Mouse (Mus musculus): ENCODE results near the gene Stab1. TPM values are rescaled to one million over a fixed set of nuclear protein-coding genes. Genes with fewer than 3 reads are reported as not detected.

Gene Stab1
- polyA plus RNA-seq, 1 experiment from 2014 or later: 21.8 TPM

DNA sequence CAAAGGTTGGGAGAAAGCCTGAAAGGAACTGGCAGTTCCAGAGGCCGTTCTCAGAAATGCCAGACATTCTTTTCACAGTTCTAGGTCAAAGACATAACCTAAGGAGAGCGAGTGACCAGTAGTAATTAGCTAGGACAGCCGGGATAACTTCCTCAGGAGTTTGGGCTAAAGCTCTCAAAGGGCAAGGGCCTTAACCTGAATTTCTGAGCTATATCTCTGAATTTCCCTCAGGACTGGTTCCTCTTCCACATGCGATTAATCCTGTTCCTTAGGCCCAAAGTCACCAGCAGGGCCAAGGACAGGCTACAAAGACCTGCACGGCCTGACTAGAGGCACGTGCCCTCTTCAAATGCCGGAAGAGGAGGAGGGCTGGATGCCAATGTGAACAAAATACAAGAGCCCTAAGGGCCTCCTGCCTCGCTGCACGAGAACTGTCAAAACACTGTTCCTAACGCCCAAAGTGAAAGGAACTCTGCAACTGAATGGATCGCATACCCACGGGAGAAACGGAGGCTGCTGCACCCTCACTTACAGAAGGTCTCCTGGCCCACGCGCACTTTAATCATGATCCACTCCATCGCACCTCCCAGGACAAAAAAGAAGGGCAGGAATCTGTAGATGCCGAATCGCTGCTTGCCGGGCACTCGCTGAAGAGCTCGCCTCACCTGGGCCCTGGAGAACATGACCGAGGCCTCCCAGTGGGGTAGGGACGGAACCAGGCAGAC lies 40.2 kb downstream of the Stab1 start:
- peak; percentile 71 for DNase-seq (ENCODE audit: low spot score)

GRCm38 (mm10) chr14:31126826-31127225 lies 41.6 kb downstream of the Stab1 start:
- 95% methylated on average over 8 of the region's 8 CpGs for WGBS

More for the DNA sequence above, 40.2 kb downstream of the Stab1 start:
- ATAC-seq: peak; percentile 13; the same call in 1 of the 2 replicates
- Histone ChIP-seq H3K27ac (ENCODE audit: low read depth, low read length) (peak overlapping the region; percentile 50; the same call in 1 of the 2 replicates), H3K4me3 (ENCODE audit: low read depth, low read length) (peak overlapping the region; percentile 67), H3K9ac (ENCODE audit: low read length) (peak overlapping the region; percentile 72), H3K4me2 (ENCODE audit: low read length) (peak overlapping the region; percentile 62), H3K9me3 (replicated peaks; ENCODE audit: control insufficient read depth, low read length) (no peaks in the 10 kb centered on the region), H3K36me3 (ENCODE audit: control insufficient read depth, insufficient read depth, low read length) (peaks cover 2% of the 10 kb centered on the region), H3K27me3 (replicated peaks; ENCODE audit: control insufficient read depth, insufficient read depth, low read length) (no peaks in the 10 kb centered on the region), H3K4me1 (ENCODE audit: control insufficient read depth, insufficient read depth, low read length) (peaks cover 31% of the 10 kb centered on the region)
- 1% methylated on average over 23 of the region's 23 CpGs for WGBS

DNA sequence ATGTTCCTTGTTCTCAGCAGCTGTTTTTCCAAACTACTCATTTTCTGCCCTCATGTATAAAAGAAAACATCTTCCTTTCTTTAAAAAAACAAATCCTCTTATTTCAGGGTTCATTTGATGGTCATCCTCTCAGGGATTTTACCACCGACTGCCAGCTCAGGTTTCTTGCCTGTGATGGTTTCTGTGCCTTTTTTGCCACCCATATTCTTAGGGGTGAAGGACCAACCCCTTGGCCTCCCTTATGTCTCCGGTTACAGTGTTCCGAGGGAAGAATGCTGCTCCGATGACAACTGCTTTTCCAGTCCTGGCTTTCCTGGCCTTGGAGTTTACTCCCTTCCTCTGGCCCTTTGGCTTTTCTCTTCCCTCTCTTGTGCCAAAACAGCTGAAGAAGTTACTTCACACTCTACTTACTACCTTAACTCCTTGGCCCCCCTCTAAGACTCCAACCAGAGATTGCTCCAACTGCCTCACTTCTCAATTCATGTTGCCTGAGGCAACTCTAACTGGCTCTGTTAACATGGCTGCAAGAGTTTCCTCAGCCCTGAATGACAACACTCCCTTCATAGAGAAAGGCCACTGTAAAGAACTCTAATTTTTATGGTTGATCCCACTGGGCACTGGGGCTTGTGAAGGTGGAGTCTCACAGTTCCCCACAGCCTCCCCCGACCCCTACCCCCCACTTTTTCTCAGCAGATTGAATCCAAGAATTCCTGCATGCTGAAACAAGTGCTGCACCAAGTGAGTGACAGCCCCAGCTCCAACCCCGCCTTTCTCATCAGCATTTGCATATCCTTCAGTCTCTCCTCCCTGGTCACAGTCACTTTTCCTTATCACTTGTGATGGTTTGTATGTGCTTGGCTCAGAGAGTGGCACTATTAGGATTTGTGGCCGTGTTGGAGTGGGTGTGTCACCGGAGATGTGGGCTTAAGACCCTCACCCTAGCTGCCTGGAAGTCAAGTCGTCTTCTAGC lies 43.0 kb downstream of the Stab1 start:
- no peaks in the 10 kb centered on the region for H3K27me3 ChIP-seq (replicated peaks; ENCODE audit: control insufficient read depth, insufficient read depth, low read length)
- ATAC-seq (no peak), DNase-seq (ENCODE audit: low spot score) (peak; percentile 4)
- WGBS: 73% methylated on average over 9 of the region's 9 CpGs
- no peaks in the 10 kb centered on the region for H3K9me3 ChIP-seq (replicated peaks; ENCODE audit: control insufficient read depth, low read length)
- no peak overlapping the region for H3K4me3 ChIP-seq (ENCODE audit: low read depth, low read length)
- no peak overlapping the region for H3K27ac ChIP-seq (ENCODE audit: low read depth, low read length)
- H3K36me3 ChIP-seq (ENCODE audit: control insufficient read depth, insufficient read depth, low read length): peaks cover 21% of the 10 kb centered on the region
- H3K9ac ChIP-seq (ENCODE audit: low read length): no peak overlapping the region
- peaks cover 14% of the 10 kb centered on the region; the same call in 1 of the 2 replicates for H3K4me1 ChIP-seq (ENCODE audit: control insufficient read depth, insufficient read depth, low read length)
- no peak overlapping the region for H3K4me2 ChIP-seq (ENCODE audit: low read length)

More at GRCm38 (mm10) chr14:31126826-31127225, 41.6 kb downstream of the Stab1 start:
- Histone ChIP-seq H3K27me3 (replicated peaks; ENCODE audit: control insufficient read depth, insufficient read depth, low read length) (no peaks in the 10 kb centered on the region), H3K9me3 (replicated peaks; ENCODE audit: control insufficient read depth, low read length) (no peaks in the 10 kb centered on the region), H3K4me2 (ENCODE audit: low read length) (no peak overlapping the region; the same call in 1 of the 2 replicates), H3K9ac (ENCODE audit: low read length) (no peak overlapping the region), H3K4me1 (ENCODE audit: control insufficient read depth, insufficient read depth, low read length) (peaks cover 17% of the 10 kb centered on the region), H3K36me3 (ENCODE audit: control insufficient read depth, insufficient read depth, low read length) (peaks cover 11% of the 10 kb centered on the region), H3K4me3 (ENCODE audit: low read depth, low read length) (no peak overlapping the region), H3K27ac (ENCODE audit: low read depth, low read length) (no peak overlapping the region)
- DNase-seq (ENCODE audit: low spot score): no peak
- ATAC-seq: no peak

DNA sequence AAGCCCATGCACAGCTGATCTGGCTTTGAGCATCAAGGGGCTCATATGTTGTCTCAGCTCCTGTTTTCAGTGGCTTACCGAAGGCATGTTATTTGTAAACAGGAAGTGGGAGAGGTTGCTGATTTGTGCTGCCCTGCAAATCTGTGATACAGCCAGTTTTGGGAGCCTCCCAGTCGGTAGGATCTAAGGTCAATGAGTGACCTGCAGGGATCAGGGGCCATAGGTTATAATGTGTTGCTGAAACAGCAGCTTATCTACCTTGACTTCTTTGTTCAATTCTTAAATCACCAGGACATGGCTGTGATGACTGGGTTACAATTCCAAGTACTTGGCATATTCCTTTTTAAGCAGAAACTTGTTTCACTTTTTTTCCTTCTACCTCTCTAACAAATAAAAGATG lies 52.9 kb downstream of the Stab1 start:
- no peak overlapping the region for H3K4me2 ChIP-seq (ENCODE audit: low read length)
- ATAC-seq (no peak), DNase-seq (ENCODE audit: low spot score) (no peak)
- no peak overlapping the region for H3K27ac ChIP-seq (ENCODE audit: low read depth, low read length)
- H3K27me3 ChIP-seq (replicated peaks; ENCODE audit: control insufficient read depth, insufficient read depth, low read length): no peaks in the 10 kb centered on the region
- no peak overlapping the region for H3K9ac ChIP-seq (ENCODE audit: low read length)
- 87% methylated on average over 2 of the region's 2 CpGs for WGBS
- H3K4me3 ChIP-seq (ENCODE audit: low read depth, low read length): no peak overlapping the region
- H3K9me3 ChIP-seq (replicated peaks; ENCODE audit: control insufficient read depth, low read length): no peaks in the 10 kb centered on the region
- no peaks in the 10 kb centered on the region for H3K4me1 ChIP-seq (ENCODE audit: control insufficient read depth, insufficient read depth, low read length)
- H3K36me3 ChIP-seq (ENCODE audit: control insufficient read depth, insufficient read depth, low read length): peaks cover 86% of the 10 kb centered on the region

DNA sequence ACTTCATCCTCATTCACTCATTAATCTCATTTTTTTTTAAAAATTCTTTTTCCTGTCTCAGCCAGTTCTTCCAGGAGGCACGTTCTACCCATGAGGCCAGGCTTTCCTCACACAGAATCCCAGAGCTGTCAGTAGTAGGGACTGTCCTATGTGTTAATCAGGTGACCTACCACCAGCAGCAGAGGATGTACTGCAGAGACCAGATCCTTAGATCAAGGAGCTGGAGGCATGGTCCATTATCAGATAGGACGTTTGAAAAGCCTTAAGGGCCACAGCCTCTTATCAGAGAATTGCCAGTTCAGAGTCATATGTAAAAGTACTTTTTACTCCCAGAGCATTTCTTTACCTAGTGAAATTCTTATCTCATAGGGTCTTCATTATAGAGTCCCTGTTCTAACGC lies 54.4 kb downstream of the Stab1 start:
- H3K27ac ChIP-seq (ENCODE audit: low read depth, low read length): no peak overlapping the region
- H3K4me2 ChIP-seq (ENCODE audit: low read length): no peak overlapping the region
- DNase-seq (ENCODE audit: low spot score) (no peak), ATAC-seq (no peak)
- H3K9ac ChIP-seq (ENCODE audit: low read length): no peak overlapping the region
- H3K9me3 ChIP-seq (replicated peaks; ENCODE audit: control insufficient read depth, low read length): no peaks in the 10 kb centered on the region
- no peak overlapping the region for H3K4me3 ChIP-seq (ENCODE audit: low read depth, low read length)
- no peaks in the 10 kb centered on the region for H3K4me1 ChIP-seq (ENCODE audit: control insufficient read depth, insufficient read depth, low read length)
- 81% methylated on average over 3 of the region's 3 CpGs for WGBS
- H3K36me3 ChIP-seq (ENCODE audit: control insufficient read depth, insufficient read depth, low read length): peaks cover 89% of the 10 kb centered on the region
- H3K27me3 ChIP-seq (replicated peaks; ENCODE audit: control insufficient read depth, insufficient read depth, low read length): no peaks in the 10 kb centered on the region

GRCm38 (mm10) chr14:31112187-31112586 lies 56.3 kb downstream of the Stab1 start:
- WGBS: 87% methylated on average over 5 of the region's 5 CpGs
- ATAC-seq (no peak), DNase-seq (ENCODE audit: low spot score) (no peak)
- no peak overlapping the region for H3K4me3 ChIP-seq (ENCODE audit: low read depth, low read length)
- peaks cover 90% of the 10 kb centered on the region for H3K36me3 ChIP-seq (ENCODE audit: control insufficient read depth, insufficient read depth, low read length)
- no peaks in the 10 kb centered on the region for H3K4me1 ChIP-seq (ENCODE audit: control insufficient read depth, insufficient read depth, low read length)
- H3K27me3 ChIP-seq (replicated peaks; ENCODE audit: control insufficient read depth, insufficient read depth, low read length): no peaks in the 10 kb centered on the region
- H3K4me2 ChIP-seq (ENCODE audit: low read length): no peak overlapping the region
- no peak overlapping the region for H3K27ac ChIP-seq (ENCODE audit: low read depth, low read length)
- H3K9ac ChIP-seq (ENCODE audit: low read length): no peak overlapping the region
- no peaks in the 10 kb centered on the region for H3K9me3 ChIP-seq (replicated peaks; ENCODE audit: control insufficient read depth, low read length)

GRCm38 (mm10) chr14:31110613-31111012 lies 57.8 kb downstream of the Stab1 start:
- WGBS: 82% methylated on average over 3 of the region's 3 CpGs
- Histone ChIP-seq H3K4me2 (ENCODE audit: low read length) (no peak overlapping the region), H3K9me3 (replicated peaks; ENCODE audit: control insufficient read depth, low read length) (no peaks in the 10 kb centered on the region), H3K9ac (ENCODE audit: low read length) (no peak overlapping the region), H3K27me3 (replicated peaks; ENCODE audit: control insufficient read depth, insufficient read depth, low read length) (no peaks in the 10 kb centered on the region), H3K4me1 (ENCODE audit: control insufficient read depth, insufficient read depth, low read length) (no peaks in the 10 kb centered on the region), H3K4me3 (ENCODE audit: low read depth, low read length) (no peak overlapping the region), H3K27ac (ENCODE audit: low read depth, low read length) (no peak overlapping the region), H3K36me3 (ENCODE audit: control insufficient read depth, insufficient read depth, low read length) (peaks cover 90% of the 10 kb centered on the region)
- DNase-seq (ENCODE audit: low spot score) (no peak), ATAC-seq (no peak)

GRCm38 (mm10) chr14:31105156-31105555 lies 63.3 kb downstream of the Stab1 start:
- no peak overlapping the region for H3K9ac ChIP-seq (ENCODE audit: low read length)
- no peak overlapping the region for H3K4me3 ChIP-seq (ENCODE audit: low read depth, low read length)
- no peak for ATAC-seq
- WGBS: 95% methylated on average over 2 of the region's 2 CpGs
- H3K36me3 ChIP-seq (ENCODE audit: control insufficient read depth, insufficient read depth, low read length): peaks cover 68% of the 10 kb centered on the region
- H3K4me2 ChIP-seq (ENCODE audit: low read length): no peak overlapping the region
- H3K4me1 ChIP-seq (ENCODE audit: control insufficient read depth, insufficient read depth, low read length): no peaks in the 10 kb centered on the region
- DNase-seq (ENCODE audit: low spot score): no peak
- H3K27ac ChIP-seq (ENCODE audit: low read depth, low read length): no peak overlapping the region
- no peaks in the 10 kb centered on the region for H3K27me3 ChIP-seq (replicated peaks; ENCODE audit: control insufficient read depth, insufficient read depth, low read length)
- H3K9me3 ChIP-seq (replicated peaks; ENCODE audit: control insufficient read depth, low read length): no peaks in the 10 kb centered on the region

Measured in forebrain, embryonic 14.5 days (tissue).